Mouse (Mus musculus) adrenal gland, postnatal 25 days (tissue): ENCODE measurements around the gene Nectin2. TPM values are rescaled to one million over a fixed set of nuclear protein-coding genes. Genes with fewer than 3 reads are reported as not detected.
"Not testable (repeated sequence)": the region's sequence is repeated elsewhere in the genome, so short reads cannot be mapped to it uniquely, and the experiment has no call there.

ENCODE experiments used
- DNase-seq: peaks from one replicate; pipeline ENCODE4 v3.0.0; 2021; ENCODE audit warnings: mixed read lengths
- total RNA-seq: library from RNA; stranded (reverse); gene quantifications from 2 replicates; pipeline ENCODE4 v1.2.3, GENCODE M21; 2021

The Nectin2 gene
- total RNA-seq, 1 experiment from 2014 or later, result 66.9 TPM

DNA sequence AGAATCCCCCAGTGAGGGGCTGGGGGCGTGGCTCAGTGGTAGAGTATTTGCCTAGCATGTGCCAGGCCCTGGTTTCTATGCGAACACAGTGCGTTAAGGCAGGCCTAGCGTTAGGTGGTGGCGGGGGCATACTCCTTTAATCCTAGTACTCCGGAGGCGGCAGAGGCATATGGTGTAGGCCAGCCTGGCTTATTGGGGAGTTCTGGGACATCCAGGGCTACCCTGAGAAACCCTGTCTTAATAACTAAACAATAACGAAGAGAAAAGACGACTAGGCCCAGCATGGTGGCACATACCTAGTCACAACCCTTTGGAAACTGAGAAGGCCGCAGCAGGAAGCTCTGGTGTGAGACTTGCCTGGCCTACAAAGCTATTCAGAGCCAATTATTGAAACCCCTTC lies 62.2 kb downstream of the Nectin2 start:
- DNase-seq, result no peak

DNA sequence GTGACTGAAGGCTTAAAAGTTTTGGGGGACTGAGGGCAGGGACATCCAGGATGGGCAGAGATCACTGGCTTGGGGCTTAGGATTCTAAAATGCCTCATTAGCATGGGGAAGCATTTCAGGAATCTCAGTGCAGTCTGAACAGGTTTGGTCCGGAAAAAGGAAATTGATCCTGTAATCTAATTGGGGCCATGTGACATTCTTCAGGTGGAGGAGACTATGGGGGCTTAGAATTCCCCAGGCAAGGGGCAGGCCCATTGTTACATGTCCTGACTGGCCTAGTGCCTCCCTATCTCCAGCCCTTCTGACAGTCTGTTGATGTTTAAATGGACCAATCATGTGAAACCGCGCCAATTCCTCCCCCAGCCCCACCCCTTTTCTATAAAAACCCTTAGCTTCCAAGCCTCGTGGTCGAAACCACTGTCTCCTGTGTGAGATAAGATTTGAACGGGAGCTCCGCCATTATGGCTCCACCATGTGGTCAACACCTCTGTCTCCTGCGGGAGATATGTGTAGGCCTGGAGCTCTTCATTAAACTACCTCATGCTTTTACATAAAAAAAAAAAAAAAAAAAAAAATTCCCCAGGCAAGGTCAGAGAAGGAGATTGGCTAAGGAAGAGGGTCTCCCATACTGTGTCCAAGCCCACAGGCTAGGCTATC lies 63.2 kb downstream of the Nectin2 start:
- not testable (repeated sequence) for DNase-seq

DNA sequence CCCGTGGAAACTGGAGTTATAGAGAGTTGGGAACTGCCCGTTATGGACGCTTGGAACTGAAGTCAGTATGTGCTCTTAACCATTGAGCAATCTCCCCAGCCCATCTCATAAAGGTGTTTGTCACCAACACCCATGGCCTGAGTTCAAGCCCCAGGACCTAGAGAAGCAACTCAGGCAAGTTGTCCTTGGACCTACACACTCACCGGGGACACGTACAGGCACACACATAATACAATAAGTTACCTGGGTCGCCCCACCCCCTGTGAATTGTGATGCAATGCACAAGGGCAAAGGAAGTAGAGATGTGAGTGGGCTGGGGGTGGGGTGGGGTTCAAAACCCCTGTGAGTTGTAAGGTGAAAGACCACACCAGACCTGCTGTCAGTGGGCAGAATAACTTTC lies 63.8 kb downstream of the Nectin2 start:
- DNase-seq, result no peak

DNA sequence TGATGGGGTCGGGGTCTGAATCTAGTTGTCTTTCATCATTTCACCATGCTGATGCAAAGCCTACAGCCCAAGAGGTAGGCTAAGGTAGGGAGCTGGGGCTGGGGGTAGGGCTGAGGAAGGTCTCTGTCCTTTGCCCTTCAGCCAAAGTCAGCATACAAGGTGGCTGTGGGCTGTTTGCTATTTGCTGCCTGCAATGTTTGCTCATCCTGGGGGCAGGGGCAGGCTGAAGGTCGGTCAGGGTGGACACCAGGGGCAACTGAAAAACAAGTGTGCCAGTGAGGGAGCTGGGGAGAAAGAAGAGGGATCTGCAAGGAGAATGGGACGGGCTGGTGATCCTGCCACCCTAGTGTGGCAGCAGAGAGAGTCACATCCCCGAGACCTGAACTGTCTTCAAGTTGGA lies 64.9 kb downstream of the Nectin2 start:
- no peak for DNase-seq

DNA sequence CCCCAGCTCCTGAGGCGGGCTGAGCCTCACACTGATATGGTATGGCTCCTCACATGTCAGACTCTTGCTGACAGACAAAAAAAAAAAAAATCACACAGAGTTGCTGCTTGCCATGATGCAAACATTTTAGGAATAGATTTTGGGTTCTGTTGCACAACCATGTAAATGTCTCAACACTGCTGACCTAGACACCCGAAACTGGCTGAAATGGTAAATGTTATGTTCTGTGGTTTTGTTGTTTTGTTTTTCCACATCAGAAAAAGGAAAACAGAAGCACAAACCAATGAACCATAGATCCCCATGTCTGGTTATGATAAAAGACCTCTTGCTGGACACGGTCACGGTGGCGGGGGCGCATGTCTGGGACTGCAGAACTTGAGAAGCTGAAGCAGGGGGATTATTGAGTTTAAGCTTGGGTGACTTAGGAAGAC lies 66.5 kb downstream of the Nectin2 start:
- DNase-seq, result no peak

DNA sequence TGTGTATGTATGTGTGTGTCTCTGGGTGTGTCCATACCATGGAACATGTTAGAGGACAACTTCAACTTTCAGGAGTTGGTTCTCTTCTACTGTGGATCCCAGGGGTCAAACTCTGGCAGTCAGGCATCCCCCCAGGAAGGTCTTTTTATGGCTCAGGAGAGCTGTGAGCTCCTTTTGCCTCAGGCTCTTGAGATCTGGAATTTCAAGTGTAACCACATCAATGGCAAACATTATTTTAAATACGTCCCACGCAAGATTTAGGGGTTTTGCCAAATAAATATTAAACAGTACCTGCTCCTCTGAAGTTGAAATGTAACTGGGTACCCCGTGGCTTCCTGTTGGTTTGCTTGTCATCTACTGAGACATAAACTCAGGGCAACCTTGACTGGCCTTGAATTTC lies 67.3 kb downstream of the Nectin2 start:
- no peak for DNase-seq

DNA sequence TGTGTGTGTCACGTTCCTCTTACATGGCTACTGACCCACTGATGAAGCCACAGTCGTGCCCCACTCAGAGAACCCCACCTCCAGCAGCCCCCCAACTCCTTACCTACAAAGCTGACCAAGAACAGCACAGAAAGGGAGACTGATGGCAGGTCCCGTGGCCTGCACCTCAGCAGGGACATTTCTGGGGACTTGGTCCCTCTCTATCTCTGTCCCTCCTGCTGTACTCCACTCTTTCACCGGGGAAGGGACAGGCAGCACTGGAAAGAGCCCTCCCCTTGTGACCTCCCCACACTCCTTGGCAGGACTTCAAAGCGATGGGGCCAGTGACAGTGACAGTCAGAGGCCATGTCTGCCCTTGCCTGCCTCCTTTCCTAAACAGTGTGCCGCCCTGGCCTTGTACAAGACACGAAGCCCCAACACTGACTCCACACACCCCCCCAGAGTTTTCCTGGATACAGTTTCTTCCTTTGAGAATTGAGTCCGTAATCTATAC lies 69.0 kb downstream of the Nectin2 start, which contains the start of the genes Gm44805 and Apoc4:
Gm44805 (minus strand) TSS at position 222 of the 493 bp plus-strand sequence.
Apoc4 (minus strand) TSS at position 278 of the 493 bp plus-strand sequence.
- DNase-seq, result peak; percentile 74

DNA sequence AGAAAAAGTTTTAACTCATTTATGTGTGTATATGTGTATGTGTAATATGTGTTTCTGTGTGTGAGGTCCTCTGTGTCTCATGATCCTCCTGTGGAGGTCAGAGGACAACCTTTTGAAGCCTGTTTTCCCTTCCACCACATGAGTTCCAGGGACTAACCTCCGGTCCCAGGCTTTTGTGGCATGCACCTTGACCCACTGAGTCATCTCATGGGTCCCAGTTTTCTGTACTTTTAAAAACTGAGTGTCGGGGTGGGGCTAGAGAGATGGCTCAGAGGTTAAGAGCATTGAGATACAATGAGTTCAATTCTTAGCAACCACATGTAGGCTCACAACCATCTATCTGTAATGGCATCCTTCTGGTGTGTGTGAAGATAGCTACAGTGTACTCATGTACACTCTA lies 69.6 kb downstream of the Nectin2 start:
- no peak for DNase-seq

DNA sequence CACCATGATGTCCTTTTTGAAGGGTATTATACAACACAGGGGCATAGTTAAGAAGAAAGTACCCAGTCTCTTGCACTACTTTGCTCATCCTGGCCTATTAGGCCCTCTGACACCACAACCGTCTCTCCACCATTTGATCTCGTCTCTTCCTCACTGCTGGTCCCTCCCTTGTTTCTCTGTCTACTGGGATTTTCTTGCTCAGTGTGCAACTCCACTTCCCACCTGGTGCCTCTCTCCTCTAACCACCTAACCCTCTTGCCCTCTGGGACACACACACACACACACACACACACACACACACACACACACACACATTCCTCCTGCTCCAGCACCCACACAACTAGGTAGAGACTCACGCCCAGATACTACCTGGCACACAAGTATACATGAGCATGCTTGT lies 71.4 kb downstream of the Nectin2 start:
- DNase-seq, result no peak

DNA sequence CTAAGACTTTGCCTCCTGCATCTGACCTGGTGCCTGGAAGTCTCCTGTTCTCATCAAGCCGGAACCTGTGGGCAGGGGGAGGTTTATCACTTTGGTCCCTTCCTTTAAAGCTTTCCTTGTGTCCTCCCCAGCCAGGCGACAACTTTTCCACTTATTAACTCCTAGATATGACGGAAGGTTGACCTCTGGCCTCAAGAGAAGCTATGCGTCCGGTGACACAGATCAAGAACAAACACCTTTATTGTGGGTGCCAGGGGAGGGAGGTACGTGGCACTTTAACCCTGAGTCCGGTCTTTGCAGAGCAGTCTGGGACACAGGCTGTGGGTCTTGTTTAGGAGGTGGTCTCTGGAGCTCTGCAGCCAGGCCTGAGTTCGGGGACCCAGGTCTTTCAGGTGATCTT lies 72.4 kb downstream of the Nectin2 start, which contains the start of gene Apoc2:
Apoc2 (minus strand) TSS at position 70 of the 400 bp plus-strand sequence.
- no peak for DNase-seq

DNA sequence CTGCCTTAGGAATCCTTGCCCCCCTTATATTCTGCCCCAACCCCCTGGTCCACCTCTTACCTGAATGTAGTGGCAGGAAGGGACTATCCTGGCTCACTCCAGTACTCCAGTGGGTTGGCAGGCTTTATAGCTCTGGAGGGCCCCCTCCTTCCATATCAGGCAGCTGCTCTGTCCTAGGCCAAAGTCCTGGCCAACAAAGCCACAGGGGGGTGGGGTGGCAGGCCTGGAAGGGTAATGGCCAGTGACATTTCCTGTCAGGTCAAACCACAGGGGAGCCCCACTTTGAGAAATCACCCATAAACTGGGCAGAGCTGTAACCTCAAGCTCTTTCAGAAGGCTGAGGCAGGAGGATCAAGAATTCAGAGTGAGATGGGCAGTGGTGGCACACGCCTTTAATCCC lies 73.6 kb downstream of the Nectin2 start:
- DNase-seq, result no peak

DNA sequence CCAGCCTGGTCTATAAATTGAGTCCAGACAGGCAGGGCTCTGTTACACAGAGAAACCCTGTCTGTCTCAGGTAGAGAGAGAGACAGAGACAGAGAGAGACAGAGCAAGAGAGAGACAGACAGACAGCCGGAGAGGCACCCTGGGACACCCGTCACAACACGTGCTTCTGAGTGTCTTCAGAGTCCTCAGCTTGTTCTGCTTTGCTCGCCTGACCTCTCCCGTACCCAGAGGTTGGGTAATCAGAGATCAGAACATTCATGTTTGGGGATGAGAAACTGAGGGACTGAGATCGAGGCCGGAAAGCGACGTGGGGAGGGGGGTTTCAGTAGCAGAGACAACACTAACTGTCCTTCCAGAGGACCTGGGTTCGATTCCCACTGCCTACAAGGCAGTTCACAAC lies 74.5 kb downstream of the Nectin2 start:
- no peak for DNase-seq

DNA sequence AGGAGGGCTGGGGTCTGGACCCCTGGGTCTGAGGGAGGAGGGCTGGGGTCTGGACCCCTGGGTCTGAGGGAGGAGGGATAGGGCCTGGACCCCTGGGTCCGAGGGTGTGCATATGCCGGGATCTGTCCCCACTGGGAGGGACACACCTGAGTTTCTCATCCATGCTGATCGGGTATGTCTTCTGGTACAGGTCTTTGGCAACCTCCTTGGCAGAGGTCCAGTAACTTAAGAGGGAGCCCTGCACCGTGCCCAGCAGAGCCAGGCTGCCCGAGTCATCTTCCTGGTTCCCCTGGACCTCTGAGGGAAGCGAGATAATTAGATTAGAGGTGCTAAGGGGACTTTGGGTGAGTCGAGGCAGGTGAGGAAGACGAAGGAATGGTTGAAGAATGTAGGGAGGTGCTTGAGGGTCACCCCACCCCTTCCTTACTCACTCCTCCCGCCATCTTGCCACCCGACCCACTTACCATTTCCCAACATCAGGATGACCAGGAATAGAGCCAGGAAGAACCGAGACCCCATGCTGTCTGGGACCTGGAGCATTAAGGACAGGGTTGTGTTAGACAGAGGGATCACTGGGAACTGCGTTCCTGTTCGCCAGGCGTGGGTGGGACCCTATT lies 77.1 kb downstream of the Nectin2 start:
- no peak for DNase-seq

DNA sequence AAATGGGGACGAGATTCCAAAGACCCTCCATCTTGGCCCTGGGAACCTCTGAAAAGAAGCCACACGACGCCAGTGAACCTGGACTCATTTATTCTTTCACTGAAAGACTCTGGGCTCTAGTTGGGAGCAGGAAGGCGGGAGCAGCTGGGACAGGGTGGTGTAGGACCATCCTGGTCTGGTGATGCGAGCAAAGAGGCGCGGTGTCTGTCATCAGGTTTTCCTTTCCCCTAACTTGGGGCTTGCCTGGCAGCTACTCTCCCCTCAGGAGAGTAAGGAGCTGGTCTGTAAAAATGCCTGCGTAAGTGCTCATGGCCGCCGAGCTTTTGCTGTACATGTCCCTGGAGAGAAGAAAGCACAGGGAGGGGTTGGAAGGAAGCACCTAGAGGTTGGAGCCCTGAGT lies 78.8 kb downstream of the Nectin2 start:
- no peak for DNase-seq

DNA sequence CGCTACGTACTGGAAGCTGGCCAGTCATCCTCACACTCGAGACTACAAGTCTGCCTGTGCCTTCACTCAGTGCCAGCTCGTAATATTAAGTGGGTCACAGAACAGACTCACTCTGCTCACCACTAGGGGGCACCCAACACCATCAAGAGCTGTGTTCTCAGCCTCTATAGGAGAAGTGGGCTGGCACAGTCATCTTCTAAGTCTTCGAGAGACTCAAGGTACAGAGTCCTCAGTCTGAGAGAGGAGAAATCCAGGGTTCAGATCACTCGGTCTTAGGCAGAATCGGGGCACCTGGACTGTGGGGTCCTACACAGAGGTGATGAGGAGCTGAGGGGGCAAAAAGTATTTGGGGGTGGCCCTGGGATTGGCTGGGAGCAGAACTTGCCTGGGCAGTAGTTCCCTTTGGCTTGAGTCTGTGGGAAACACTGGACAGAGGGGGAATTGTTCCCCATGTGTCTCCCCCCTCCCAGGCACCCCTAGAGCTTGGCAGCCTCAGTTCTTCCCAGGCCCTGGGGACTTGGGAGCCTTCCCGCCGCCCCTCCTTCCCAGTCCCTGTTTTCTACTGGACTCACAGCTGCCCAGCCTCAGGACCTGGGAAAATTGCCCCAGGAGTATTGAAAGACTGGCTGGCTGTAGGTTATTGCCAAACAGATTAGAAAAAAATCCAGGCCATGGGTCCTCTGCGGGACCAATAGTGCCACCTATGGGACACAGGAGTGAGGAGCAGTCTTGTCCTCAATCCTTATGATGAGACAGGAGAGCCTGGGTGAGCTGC lies 81.1 kb downstream of the Nectin2 start:
- peak; percentile 90 for DNase-seq

DNA sequence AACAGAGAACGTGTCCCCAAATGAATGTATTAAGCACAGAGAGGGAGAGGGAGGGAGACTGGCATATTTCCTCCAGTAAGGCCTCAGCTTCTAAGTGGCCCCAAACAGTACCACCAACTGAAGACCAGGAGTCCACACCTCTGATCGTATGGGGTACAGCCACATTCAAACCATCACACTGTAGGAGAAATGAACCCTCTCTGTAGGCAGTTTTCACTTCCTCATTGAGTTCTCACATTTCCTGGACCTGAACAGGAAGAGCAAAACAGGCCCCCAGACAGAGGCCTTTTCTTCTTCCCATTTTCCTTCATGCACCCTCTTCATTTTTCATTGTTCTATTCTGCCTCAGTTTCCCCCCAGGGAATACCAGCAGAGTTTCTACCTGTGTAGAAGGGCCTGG lies 82.8 kb downstream of the Nectin2 start:
- no peak for DNase-seq

DNA sequence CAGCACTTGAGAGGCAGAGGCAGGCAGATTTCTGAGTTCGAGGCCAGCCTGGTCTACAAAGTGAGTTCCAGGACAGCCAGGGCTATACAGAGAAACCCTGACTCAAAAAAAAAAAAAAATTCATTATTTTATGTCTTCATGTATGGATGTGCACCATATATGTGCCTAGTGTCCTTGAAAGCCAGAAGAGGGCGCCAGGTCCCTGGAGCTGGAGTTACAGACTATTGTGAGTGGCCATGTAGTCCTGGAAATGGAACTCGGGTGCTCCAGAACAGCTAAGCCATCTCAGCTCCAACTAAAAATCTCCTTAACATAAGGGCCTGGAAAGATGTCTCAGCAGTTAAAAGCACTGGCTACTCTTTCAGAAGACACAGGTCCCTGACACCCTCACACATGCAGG lies 83.5 kb downstream of the Nectin2 start:
- DNase-seq, result no peak

Other genes with a start within 250 kb of the Nectin2 start
- gene Bloc1s3, start 242.1 kb downstream of the Nectin2 start, total RNA-seq, result 13.0 and 15.9 TPM in 2 replicates
- gene Trappc6a, start 242.1 kb downstream of the Nectin2 start, total RNA-seq, result 76.5 and 92.1 TPM in 2 replicates
- not detected in 2 replicates for gene Nkpd1, start 232.6 kb downstream of the Nectin2 start, total RNA-seq
- 74.4 and 81.6 TPM in 2 replicates for gene Ppp1r37, start 187.4 kb downstream of the Nectin2 start, total RNA-seq
- gene Zfp296, start 173.2 kb downstream of the Nectin2 start, total RNA-seq, result 0.62 and 0.73 TPM in 2 replicates
- gene Gemin7, start 172.9 kb downstream of the Nectin2 start, total RNA-seq, result 75.6 and 93.0 TPM in 2 replicates
- gene Clasrp, start 146.0 kb downstream of the Nectin2 start, total RNA-seq, result 57.4 and 67.6 TPM in 2 replicates
- gene Relb, start 121.0 kb downstream of the Nectin2 start, total RNA-seq, result 25.6 and 32.3 TPM in 2 replicates
- 148 and 159 TPM in 2 replicates for gene Clptm1, start 85.5 kb downstream of the Nectin2 start, total RNA-seq
- gene Apoc2, start 72.5 kb downstream of the Nectin2 start, total RNA-seq, result 3.1 TPM in 1 of 2 replicates, not detected in the other
- gene Gm44805, start 69.1 kb downstream of the Nectin2 start, total RNA-seq, result 1.0 and 3.9 TPM in 2 replicates
- gene Apoc4, start 69.0 kb downstream of the Nectin2 start, total RNA-seq, result 86.9 and 90.9 TPM in 2 replicates
- gene Apoc1, start 57.8 kb downstream of the Nectin2 start, total RNA-seq, result 1,269 and 1,513 TPM in 2 replicates
- gene Apoe, start 51.3 kb downstream of the Nectin2 start, total RNA-seq, result 714 and 971 TPM in 2 replicates
- gene Tomm40, start 35.0 kb downstream of the Nectin2 start, total RNA-seq, result 96.1 and 115 TPM in 2 replicates
- 37.2 TPM in 2 replicates for gene Bcam, start 20.5 kb upstream of the Nectin2 start, total RNA-seq
- 0.55 TPM in 1 of 2 replicates, not detected in the other for gene Cblc, start 46.3 kb upstream of the Nectin2 start, total RNA-seq
- gene Bcl3, start 72.3 kb upstream of the Nectin2 start, total RNA-seq, result 26.5 and 34.5 TPM in 2 replicates
- gene Gm19345, start 101.5 kb upstream of the Nectin2 start, total RNA-seq, result 0.55 and 1.6 TPM in 2 replicates
- gene Ceacam16, start 110.8 kb upstream of the Nectin2 start, total RNA-seq, result not detected in 2 replicates
- gene Ceacam19, start 137.5 kb upstream of the Nectin2 start, total RNA-seq, result not detected in 2 replicates
- 31.6 and 34.1 TPM in 2 replicates for gene Pvr, start 170.7 kb upstream of the Nectin2 start, total RNA-seq
- not detected in 2 replicates for gene Igsf23, start 200.3 kb upstream of the Nectin2 start, total RNA-seq
- gene Ceacam20, start 214.9 kb upstream of the Nectin2 start, total RNA-seq, result not detected in 2 replicates
- not detected in 2 replicates for gene Nlrp9b, start 241.0 kb upstream of the Nectin2 start, total RNA-seq